Mouse (Mus musculus) hindbrain, embryonic 11.5 days (tissue): Measurements from ENCODE around the gene Coro2a. TPM values are rescaled to one million over a fixed set of nuclear protein-coding genes. Genes with fewer than 3 reads are reported as not detected.

ENCODE experiments used
- ATAC-seq: fragments of 200-750 bp; cut with Nextera tagmentation; 2 replicates; pipeline ENCODE4 v1.8.0; 2017; ENCODE audit warnings: mild to moderate bottlenecking, moderate TSS enrichment, moderate library complexity; ENCODE audit not compliant: low FRiP score
- DNase-seq: peaks from one replicate; pipeline ENCODE4 v3.0.0-alpha.2; 2015; ENCODE audit warnings: low spot score
- H3K27ac ChIP-seq: fragments of 300-500 bp; sonication (generic); 2 replicates; pipeline ENCODE4 v1.5.1; 2014; ENCODE audit warnings: mild to moderate bottlenecking, low read depth, low read length
- H3K27me3 ChIP-seq: fragments of 300-500 bp; sonication (generic); 2 replicates; pipeline ENCODE4 v1.6.1; 2014; ENCODE audit warnings: mild to moderate bottlenecking, low read length, moderate library complexity, mixed read lengths; ENCODE audit not compliant: control insufficient read depth, insufficient read depth
- H3K36me3 ChIP-seq: fragments of 300-500 bp; sonication (generic); 2 replicates; pipeline ENCODE4 v1.6.1; 2014; ENCODE audit warnings: mild to moderate bottlenecking, low read length, moderate library complexity, mixed read lengths; ENCODE audit not compliant: control insufficient read depth, insufficient read depth
- H3K4me1 ChIP-seq: fragments of 300-500 bp; sonication (generic); replicated peaks from 2 replicates; pipeline ENCODE4 v1.6.1; 2014; ENCODE audit warnings: low read length, mixed read lengths; ENCODE audit not compliant: control insufficient read depth, insufficient read depth
- H3K4me2 ChIP-seq: fragments of 300-500 bp; sonication (generic); replicated peaks from 2 replicates; pipeline ENCODE4 v1.6.1; 2014; ENCODE audit warnings: mild to moderate bottlenecking, low read depth, low read length
- H3K4me3 ChIP-seq: fragments of 300-500 bp; sonication (generic); 2 replicates; pipeline ENCODE4 v1.5.1; 2014; ENCODE audit warnings: low read depth, low read length
- H3K9ac ChIP-seq: fragments of 300-500 bp; sonication (generic); 2 replicates; pipeline ENCODE4 v1.6.1; 2014; ENCODE audit warnings: low read depth, low read length
- H3K9me3 ChIP-seq: fragments of 300-500 bp; sonication (generic); 2 replicates; pipeline ENCODE4 v1.6.1; 2016; ENCODE audit warnings: low read length; ENCODE audit not compliant: control insufficient read depth
- WGBS: fragments of 180-500 bp; shearing (Covaris S2); extraction: QIAGEN DNeasy Blood & Tissue Kit; methylation state at CpG from one replicate; pipeline ENCODE4 v1.1.7; 2014; 5-methylcytosine and 5-hydroxymethylcytosine counted together
- polyA plus RNA-seq: library from polyadenylated mRNA; unstranded; fragments of >200 nt; fragmentation: Nextera tagmentation; extraction: Ambion mirVana; gene quantifications from 2 replicates; pipeline ENCODE4 v1.2.1, GENCODE M21; 2014

Coro2a gene
- polyA plus RNA-seq, 1 experiment from 2014 or later: 3.6 TPM

DNA sequence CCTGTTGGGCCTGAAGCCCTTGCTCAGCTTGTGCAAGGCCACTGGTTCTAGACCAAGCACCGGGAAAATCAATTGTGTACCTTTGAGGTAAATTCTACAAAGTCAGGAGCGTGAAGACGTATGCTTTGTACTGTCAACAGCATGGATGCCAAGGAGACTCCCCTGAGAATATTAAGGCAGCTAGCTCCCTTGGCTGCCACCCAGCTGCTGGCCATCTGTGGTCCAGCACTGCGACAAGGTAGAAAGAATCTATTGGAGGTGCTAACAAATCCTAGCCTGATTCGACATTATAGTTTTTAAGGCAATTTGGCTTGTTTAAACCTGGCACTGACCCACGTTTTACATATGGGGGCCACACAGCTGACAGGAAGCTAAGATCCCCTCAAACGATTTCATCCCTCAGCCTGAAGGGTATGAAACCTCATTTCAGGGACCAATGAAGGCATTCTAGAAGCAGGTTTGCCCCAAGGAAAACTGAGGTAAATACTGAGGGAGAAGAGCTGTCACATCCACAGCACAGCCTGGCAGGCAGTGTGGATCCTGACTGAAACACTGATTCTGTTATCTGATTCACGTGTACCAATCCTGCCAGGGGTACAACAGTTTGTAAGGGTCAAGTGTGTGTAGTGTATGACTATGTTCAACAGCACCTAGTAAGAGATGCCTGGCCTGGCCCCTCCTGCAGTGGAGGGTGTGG lies 96.5 kb downstream of the Coro2a start:
- WGBS: 68% methylated on average over 8 of the region's 8 CpGs
- Histone ChIP-seq H3K4me1 (no peaks in the 10 kb centered on the region), H3K36me3 (no peaks in the 10 kb centered on the region), H3K27ac (no peak overlapping the region), H3K9me3 (no peaks in the 10 kb centered on the region), H3K9ac (no peak overlapping the region), H3K4me3 (no peak overlapping the region), H3K27me3 (peaks cover 14% of the 10 kb centered on the region), H3K4me2 (no peak overlapping the region)
- ATAC-seq: no peak
- DNase-seq: no peak

DNA sequence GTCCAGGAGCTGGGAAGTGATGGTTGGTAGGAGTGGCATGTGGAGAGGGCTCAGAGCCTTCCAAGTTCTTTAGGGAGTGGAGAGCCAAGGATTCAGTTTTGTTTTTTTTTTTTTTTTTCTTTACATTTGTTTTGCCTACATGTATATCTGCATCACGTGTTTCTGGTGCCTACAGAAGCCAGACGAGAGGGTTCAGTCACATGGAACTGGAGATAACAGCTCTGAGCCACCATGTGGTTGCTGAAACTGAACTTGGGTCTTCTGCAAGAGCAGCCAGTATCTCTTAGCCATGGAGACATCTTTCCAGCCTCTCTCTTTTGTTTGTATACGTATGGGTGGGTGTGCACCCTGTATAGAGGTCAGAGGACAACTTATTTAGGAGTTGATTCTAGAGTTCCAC lies 98.1 kb downstream of the Coro2a start:
- H3K27ac ChIP-seq: no peak overlapping the region
- H3K4me2 ChIP-seq: no peak overlapping the region
- WGBS: 86% methylated on average over 3 of the region's 3 CpGs
- H3K36me3 ChIP-seq: no peaks in the 10 kb centered on the region
- H3K4me1 ChIP-seq: no peaks in the 10 kb centered on the region
- ATAC-seq (no peak), DNase-seq (no peak)
- peaks cover 18% of the 10 kb centered on the region for H3K27me3 ChIP-seq
- H3K9me3 ChIP-seq: no peaks in the 10 kb centered on the region
- H3K4me3 ChIP-seq: no peak overlapping the region
- H3K9ac ChIP-seq: no peak overlapping the region

DNA sequence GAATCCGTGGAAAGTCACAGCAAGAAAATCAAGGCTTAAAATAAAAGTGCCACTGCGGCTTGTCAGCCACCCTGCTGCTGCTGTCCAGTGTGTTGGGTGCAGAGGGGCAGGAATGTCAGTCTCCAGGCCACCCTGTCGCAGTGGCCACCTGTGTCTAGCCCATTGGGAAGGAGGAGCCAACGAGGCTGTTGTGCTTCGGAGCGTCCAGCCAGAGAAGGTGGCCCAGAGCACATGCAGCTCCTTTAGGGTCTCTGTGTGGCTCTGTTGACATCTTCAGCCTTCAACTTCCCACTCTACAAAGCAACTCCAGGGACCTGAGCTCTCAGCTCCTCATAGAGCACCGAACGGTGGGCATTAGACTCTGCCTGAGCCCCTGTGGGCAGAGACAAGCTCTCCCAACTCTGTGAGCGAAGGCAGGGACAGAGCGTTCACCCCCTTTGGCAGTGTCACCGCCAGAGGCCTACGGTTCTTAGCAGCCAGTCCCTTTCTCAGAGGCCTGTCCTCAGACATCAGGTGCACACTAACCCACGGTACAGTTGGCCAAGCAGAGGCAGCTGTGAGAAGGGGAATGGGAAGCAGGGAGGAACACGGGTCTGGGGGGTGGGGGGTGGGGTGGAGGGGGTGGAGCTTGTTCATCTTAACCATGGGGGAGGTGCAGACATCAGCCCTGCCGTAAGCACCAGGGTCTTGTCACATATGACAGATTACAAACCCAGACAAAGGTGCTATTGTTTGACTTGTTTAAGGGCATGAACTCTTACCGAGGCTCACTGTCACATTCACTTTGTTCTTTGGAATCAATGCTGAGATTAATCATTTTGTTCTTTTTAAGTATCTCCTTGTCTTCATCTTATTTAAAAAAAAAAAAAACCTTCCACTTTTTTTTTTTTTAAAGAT lies 99.1 kb downstream of the Coro2a start:
- Histone ChIP-seq H3K36me3 (no peaks in the 10 kb centered on the region), H3K27ac (no peak overlapping the region), H3K4me1 (no peaks in the 10 kb centered on the region), H3K4me3 (no peak overlapping the region), H3K4me2 (no peak overlapping the region), H3K9ac (no peak overlapping the region), H3K9me3 (no peaks in the 10 kb centered on the region), H3K27me3 (peaks cover 18% of the 10 kb centered on the region)
- no peak for ATAC-seq
- no peak for DNase-seq
- WGBS: 57% methylated on average over 16 of the region's 16 CpGs

DNA sequence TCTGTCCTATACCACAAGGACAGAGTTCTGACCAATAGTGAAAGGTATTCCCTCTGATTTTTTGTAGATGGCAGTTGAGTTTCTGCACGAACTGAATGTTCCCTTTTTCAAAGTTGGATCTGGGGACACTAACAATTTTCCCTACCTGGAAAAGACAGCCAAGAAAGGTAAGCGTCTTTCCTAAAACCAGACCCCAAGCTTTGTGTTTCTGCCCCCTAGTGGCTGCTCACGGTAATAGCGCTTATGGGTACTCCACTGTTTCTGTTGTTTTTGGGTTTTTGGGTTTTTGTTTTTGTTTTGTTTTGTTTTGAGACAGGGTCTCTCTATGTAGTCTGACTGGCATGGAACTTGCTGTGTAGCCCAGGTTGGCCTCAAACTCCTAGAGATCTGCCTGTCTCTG lies 103.0 kb downstream of the Coro2a start:
- peak; percentile 71 for DNase-seq
- 0 out of 2 replicates have a peak, but pooled peaks cover 4% of the 10 kb centered on the region for H3K27me3 ChIP-seq
- 12% methylated on average over 4 of the region's 4 CpGs for WGBS
- no peak for ATAC-seq
- no peak overlapping the region for H3K9ac ChIP-seq
- no peak overlapping the region for H3K4me3 ChIP-seq
- H3K9me3 ChIP-seq: no peaks in the 10 kb centered on the region
- H3K4me1 ChIP-seq: no peaks in the 10 kb centered on the region
- H3K36me3 ChIP-seq: no peaks in the 10 kb centered on the region
- no peak overlapping the region for H3K4me2 ChIP-seq
- no peak overlapping the region for H3K27ac ChIP-seq

DNA sequence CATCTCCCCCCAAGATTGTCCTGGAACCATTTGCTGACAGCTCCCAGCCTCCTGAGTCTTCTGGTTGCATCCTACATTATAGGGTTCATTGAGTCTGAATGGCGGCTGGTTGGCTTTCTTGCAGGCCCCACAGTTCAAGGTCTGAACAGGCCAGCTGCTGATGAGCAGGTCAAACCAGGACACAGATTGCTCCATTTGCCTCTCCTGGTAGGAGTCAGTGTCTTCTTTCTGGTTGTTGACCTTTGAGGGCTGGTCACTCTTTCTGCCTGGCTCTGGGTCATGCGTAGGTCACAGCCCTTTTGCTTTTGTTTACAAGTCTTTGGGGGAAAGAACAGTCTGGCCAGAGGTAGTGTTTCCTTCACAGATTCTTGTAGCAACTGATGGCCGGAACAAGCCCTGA lies 103.5 kb downstream of the Coro2a start:
- Histone ChIP-seq H3K9me3 (no peaks in the 10 kb centered on the region), H3K4me3 (no peak overlapping the region), H3K36me3 (no peaks in the 10 kb centered on the region), H3K4me1 (no peaks in the 10 kb centered on the region), H3K4me2 (no peak overlapping the region), H3K27ac (no peak overlapping the region), H3K27me3 (0 out of 2 replicates have a peak, but pooled peaks cover 4% of the 10 kb centered on the region), H3K9ac (no peak overlapping the region)
- WGBS: 38% methylated on average over 3 of the region's 3 CpGs
- ATAC-seq: no peak
- DNase-seq: no peak

DNA sequence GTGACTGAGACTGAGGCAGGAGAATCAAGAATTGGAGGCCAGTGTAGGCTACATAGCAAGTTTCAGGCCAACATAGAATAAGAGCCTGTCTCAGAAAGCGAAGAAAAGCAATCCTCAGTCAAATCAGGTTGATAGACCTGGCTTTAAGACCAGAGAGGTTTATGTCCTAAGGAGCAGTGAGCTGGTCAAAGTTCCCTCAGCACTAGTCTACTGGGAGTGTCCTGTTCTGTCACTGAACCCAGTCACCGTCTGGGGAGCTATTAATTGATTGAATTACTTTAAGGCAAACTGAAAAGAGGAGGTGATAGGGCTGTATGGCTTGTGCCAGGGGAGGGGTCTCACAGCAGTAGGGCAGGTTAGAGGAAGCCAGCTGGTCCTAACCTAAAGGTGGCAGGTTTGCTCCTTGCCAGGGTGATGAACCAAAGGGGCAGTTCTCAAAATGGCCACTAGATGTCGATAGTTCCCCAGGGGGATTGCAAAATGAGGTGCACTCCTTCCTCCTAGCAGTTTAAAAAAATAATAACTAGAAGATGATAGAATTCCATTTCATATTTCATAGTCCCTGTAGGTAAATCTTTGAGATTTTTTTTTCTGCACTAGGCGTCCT lies 104.6 kb downstream of the Coro2a start:
- Histone ChIP-seq H3K4me2 (no peak overlapping the region), H3K4me1 (no peaks in the 10 kb centered on the region), H3K9ac (no peak overlapping the region), H3K9me3 (no peaks in the 10 kb centered on the region), H3K27ac (no peak overlapping the region), H3K36me3 (no peaks in the 10 kb centered on the region), H3K27me3 (0 out of 2 replicates have a peak, but pooled peaks cover 4% of the 10 kb centered on the region), H3K4me3 (no peak overlapping the region)
- ATAC-seq (no peak), DNase-seq (peak; percentile 80)
- 43% methylated on average over 4 of the region's 4 CpGs for WGBS

DNA sequence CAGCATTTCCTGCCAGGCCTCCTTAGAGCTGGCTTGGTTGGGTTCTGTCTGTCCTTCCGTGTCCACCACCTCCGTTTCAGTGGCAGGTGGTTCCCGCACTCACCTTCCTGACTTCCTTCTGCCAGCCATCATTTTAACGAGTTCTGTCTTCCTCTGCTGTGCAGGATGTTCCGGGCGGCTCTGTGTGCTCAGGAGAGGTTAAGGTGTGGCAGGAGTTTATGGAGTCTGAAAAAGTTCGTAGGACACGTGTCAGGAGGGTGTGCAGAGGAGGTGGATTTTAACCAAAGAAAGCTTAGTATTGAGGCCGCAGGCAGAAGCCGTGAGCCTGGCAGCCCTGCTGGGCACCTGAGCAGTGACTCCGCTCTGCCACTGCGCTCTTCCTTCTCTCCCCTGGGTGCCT lies 106.5 kb downstream of the Coro2a start:
- ATAC-seq: no peak
- Histone ChIP-seq H3K4me2 (no peak overlapping the region), H3K4me1 (no peaks in the 10 kb centered on the region), H3K9ac (no peak overlapping the region), H3K36me3 (no peaks in the 10 kb centered on the region), H3K4me3 (no peak overlapping the region), H3K27ac (no peak overlapping the region), H3K9me3 (no peaks in the 10 kb centered on the region), H3K27me3 (0 out of 2 replicates have a peak, but pooled peaks cover 4% of the 10 kb centered on the region)
- no peak for DNase-seq
- 89% methylated on average over 12 of the region's 12 CpGs for WGBS

DNA sequence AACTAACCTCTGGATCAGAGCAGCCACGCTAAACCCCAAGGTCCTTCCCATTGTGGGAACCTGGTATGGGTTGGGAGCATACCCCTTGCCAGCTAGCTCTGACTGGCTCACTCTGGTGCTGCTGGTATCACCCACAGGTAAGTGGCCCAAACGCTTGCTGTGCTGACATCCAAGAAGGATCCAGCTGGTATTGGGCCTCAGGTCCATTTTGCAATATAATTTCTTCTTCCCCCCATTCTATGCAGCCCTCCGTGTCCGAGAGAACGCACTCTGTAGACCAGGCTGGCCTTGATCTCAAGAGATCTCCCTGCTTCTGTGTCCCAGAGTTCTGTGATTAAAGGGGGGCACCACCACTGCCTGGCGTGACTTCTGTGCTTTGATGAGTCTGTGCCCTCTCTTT lies 108.9 kb downstream of the Coro2a start:
- Histone ChIP-seq H3K9me3 (no peaks in the 10 kb centered on the region), H3K4me3 (no peak overlapping the region), H3K27me3 (no peaks in the 10 kb centered on the region), H3K9ac (no peak overlapping the region), H3K4me1 (no peaks in the 10 kb centered on the region), H3K36me3 (no peaks in the 10 kb centered on the region), H3K4me2 (no peak overlapping the region), H3K27ac (no peak overlapping the region)
- WGBS: 96% methylated on average over 6 of the region's 6 CpGs
- ATAC-seq (no peak), DNase-seq (no peak)
